Mouse (Mus musculus) cerebellum, adult 9-11 months (tissue): ENCODE data around the gene Olfr584.

Experiments
- DNase-seq: peaks from one replicate; pipeline ENCODE4 v3.0.0; 2022

Olfr584 gene

DNA sequence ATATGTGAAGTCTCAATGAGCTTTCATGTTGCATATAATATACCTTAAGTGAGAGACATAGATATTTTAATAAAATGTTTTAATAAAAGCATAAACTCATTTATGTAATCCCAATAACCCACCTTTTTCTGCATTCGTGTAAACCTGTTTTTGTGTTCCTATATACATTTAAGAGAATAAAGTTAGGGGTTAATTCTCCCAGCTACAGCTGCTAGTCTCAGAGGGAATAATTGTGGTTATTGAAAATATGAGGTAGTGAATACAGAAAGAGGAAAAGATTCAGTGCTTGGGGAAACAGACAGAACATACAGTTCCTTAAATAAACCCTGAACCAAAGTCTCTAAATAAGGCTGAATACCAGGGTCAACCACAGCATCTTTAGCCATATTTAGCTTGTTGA lies at the start of gene Olfr584:
Gene Olfr584, plus strand, starts transcription at position 301 of the 400 bp plus-strand sequence.
- no peak for DNase-seq

DNA sequence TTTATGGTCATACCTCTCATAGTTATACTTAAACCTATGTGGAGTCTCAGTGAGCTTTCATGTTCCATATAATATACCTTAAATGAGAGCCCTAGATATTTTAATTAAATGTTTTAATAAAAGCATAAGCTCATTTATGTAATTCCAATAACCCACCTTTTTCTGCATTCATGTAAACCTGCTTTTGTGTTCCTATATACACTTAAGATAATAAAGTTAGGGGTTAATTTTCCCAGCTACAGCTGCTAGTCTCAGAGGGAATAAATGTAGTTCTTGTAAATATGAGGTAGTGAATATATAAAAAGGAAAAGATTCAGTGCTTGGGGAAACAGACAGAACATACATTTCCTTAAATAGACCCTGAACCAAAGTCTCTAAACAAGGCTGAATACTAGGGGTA lies 44.0 kb upstream of the Olfr584 start, which contains the start of gene Olfr582:
Gene Olfr582, plus strand, starts transcription at position 301 of the 400 bp plus-strand sequence.
- no peak for DNase-seq

DNA sequence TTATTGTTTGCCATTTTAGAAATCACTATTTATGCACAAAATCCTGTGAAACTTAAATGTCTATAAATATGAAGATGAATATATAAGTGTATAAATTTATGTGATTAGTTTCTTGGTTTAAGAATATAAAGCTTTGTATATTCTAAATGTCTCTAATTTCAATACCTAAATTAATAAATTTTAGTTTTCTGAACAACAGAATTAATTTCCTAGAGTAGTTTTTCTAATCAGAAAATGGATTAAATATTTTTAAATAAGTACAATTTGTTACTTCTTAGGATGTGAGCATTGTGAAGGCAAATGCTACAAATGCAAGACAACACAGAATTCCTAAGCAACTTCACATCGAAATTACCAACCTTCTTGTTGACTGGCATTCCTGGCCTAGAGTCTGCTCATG lies 30.7 kb upstream of the Olfr584 start, which contains the start of gene Olfr583:
Gene Olfr583, plus strand, starts transcription at position 301 of the 400 bp plus-strand sequence.
- no peak for DNase-seq

DNA sequence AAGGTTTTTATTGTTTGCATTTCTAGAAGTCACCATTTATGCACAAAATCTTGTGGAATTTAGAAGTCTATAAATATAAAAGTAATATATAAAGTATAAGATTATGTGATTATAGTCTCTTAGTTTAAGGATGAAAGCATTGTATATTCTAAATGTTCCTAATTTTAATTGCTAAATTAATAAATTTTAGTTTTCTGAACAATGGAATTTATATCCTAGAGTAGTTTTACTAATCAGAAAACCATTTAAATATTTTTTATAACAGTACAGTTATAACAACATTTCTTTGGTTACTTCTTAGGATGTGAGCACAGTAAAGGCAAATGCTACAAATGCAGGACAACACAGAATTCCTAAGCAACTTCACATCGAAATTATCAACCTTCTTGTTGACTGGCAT lies 15.7 kb downstream of the Olfr584 start, which contains the start of gene Olfr585:
Gene Olfr585, plus strand, starts transcription at position 301 of the 400 bp plus-strand sequence.
- DNase-seq, result no peak

DNA sequence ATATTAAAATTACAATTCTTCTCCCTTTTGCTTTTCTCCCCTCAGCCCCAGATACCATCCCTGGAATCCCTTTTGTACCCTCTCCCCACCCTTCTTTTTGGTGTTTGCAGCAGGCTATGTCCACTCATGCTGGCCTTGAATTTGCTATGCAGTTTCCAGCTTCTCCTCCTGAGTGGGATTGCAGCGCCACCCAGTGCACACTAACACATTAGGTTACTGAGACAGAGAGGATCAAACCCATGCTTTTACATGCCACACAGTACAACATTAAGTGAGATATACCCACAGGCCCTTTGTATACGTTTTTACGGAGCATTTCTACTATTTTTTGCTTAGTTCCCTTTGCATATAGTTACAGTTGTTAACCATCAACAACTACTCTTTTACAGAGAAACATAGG lies 37.7 kb downstream of the Olfr584 start:
- DNase-seq, result no peak

DNA sequence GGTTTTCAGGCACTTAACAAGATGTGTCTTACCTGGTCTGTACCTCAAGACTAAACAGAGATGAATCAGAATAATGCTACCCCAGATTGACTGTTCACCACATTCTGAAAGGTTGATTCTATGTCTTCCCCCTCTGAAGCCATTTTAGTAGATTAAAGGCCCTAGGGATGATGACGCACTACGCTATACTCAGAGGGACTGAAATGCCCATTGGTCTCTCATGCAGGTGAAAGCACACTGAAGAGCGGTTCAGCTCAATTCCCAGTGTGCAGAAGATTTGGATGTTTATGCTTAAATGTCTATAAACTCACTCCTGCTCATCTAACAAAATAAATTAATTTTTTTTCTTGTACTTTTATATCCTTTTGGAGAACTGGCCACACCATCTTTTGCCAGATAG lies 43.9 kb downstream of the Olfr584 start, which contains the start of gene Olfr586:
Gene Olfr586, minus strand, starts transcription at position 101 of the 400 bp plus-strand sequence.
- DNase-seq, result no peak
